11 mouse cellular contexts compared by ENCODE assay signal in the genomic region with DNA sequence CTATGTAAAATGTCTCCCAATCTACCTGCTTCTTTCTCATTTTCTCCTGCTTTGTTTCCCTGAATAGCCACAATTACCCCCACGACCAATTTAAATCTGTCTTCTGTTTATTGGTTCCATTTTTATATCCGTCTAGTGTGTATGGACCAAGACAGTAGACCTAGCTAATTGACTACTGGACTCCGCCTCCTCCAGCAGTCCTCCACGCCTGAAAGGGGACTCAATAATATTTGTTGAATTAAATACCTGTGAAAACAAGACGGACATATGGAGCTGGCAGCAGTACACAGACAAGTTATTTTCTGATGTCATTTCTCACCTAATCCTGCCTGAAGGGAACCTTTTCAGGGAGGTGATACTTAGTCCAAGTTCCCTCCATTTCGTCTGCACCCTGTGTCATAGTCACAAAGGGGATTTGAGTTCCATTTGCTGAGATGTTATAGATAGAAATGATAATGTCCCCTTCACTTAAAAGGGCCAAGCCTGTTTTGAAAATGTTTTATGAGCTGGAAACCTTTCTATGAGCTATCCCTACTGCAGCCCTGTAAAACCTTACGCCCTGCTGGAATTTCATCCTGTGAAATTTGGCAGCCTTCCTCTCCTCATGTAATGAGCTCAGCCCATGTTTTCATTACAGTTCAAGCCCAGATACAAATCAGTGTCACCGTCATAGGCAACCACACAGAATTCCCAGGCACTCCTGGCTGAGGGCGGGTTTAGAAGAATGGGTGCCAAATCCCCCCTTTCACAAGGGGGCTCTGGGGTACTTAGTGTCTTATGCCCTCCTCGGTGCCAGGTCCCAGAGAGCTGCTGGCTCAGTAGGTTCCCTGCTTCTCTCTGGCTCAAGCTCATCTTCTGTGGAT.
DNase-seq lines count a peak whose midpoint lies in the region; ATAC-seq lines count a peak whose summit lies in the region.
"Had no signal": no experiment of that assay in that cellular context is flagged by ENCODE, and none has a peak within 500 bp of the region (broad histone marks: within the 10 kb centered on the region; RNA-seq: fewer than 3 reads in every experiment).

No protein-coding gene starts in this region.

- no peak overlapping the region for H3K4me3 ChIP-seq in heart, embryonic 11.5 days (ENCODE audit: low read depth, low read length)
- H3K4me3 ChIP-seq in neural tube, embryonic 13.5 days, result no peak overlapping the region
- H3K4me3 ChIP-seq in heart, embryonic 16.5 days (ENCODE audit: low read length), result no peak overlapping the region
- H3K4me3 ChIP-seq in neural tube, embryonic 15.5 days (replicated peaks), result no peak overlapping the region
- H3K4me3 ChIP-seq: left cerebral cortex, adult 2 months had no signal

- no peak overlapping the region for H3K27ac ChIP-seq in heart, embryonic 11.5 days (ENCODE audit: low read depth, low read length)
- H3K27ac ChIP-seq in neural tube, embryonic 13.5 days (replicated peaks), result peak overlapping the region; percentile 56
- H3K27ac ChIP-seq in heart, embryonic 16.5 days (ENCODE audit: low read length), result no peak overlapping the region
- H3K27ac ChIP-seq in neural tube, embryonic 15.5 days (replicated peaks), result peak overlapping the region; percentile 65
- H3K27ac ChIP-seq: left cerebral cortex, adult 2 months had no signal

- H3K9ac ChIP-seq in heart, embryonic 11.5 days (ENCODE audit: low read depth, low read length), result no peak overlapping the region
- no peak overlapping the region for H3K9ac ChIP-seq in neural tube, embryonic 13.5 days
- no peak overlapping the region for H3K9ac ChIP-seq in heart, embryonic 16.5 days (ENCODE audit: low read length)
- H3K9ac ChIP-seq in neural tube, embryonic 15.5 days (replicated peaks), result no peak overlapping the region

- WGBS in heart, embryonic 11.5 days (ENCODE audit: insufficient replicate concordance), result 63% methylated on average over 10 of the region's 10 CpGs
- 51% methylated on average over 10 of the region's 10 CpGs for WGBS in neural tube, embryonic 13.5 days
- WGBS in heart, embryonic 16.5 days, result 51% methylated on average over 10 of the region's 10 CpGs
- WGBS in neural tube, embryonic 15.5 days, result 45% methylated on average over 10 of the region's 10 CpGs

- no peak overlapping the region for H3K4me2 ChIP-seq in heart, embryonic 11.5 days
- H3K4me2 ChIP-seq in neural tube, embryonic 13.5 days, result no peak overlapping the region
- H3K4me2 ChIP-seq in heart, embryonic 16.5 days (ENCODE audit: low read depth, low read length), result peak overlapping the region; percentile 29; the same call in 1 of the 2 replicates
- no peak overlapping the region for H3K4me2 ChIP-seq in neural tube, embryonic 15.5 days

- no peaks in the 10 kb centered on the region for H3K9me3 ChIP-seq in heart, embryonic 11.5 days (replicated peaks; ENCODE audit: control insufficient read depth, low read length)
- H3K9me3 ChIP-seq in neural tube, embryonic 13.5 days, result no peaks in the 10 kb centered on the region
- no peaks in the 10 kb centered on the region for H3K9me3 ChIP-seq in heart, embryonic 16.5 days (replicated peaks; ENCODE audit: control insufficient read depth, low read length)
- no peaks in the 10 kb centered on the region for H3K9me3 ChIP-seq in neural tube, embryonic 15.5 days (replicated peaks)

- no peaks in the 10 kb centered on the region for H3K27me3 ChIP-seq in heart, embryonic 11.5 days (ENCODE audit: control insufficient read depth, insufficient read depth, low read length)
- H3K27me3 ChIP-seq in neural tube, embryonic 13.5 days, result no peaks in the 10 kb centered on the region
- no peaks in the 10 kb centered on the region for H3K27me3 ChIP-seq in heart, embryonic 16.5 days (ENCODE audit: control insufficient read depth, insufficient read depth, low read length)
- no peaks in the 10 kb centered on the region for H3K27me3 ChIP-seq in neural tube, embryonic 15.5 days (replicated peaks)
- H3K27me3 ChIP-seq: CH12.LX had no signal

- no peaks in the 10 kb centered on the region for H3K4me1 ChIP-seq in heart, embryonic 11.5 days (ENCODE audit: control insufficient read depth, insufficient read depth, low read length)
- peaks cover 20% of the 10 kb centered on the region for H3K4me1 ChIP-seq in neural tube, embryonic 13.5 days (replicated peaks)
- H3K4me1 ChIP-seq in heart, embryonic 16.5 days (ENCODE audit: control insufficient read depth, insufficient read depth, low read length), result peaks cover 8% of the 10 kb centered on the region
- peaks cover 15% of the 10 kb centered on the region; the same call in 1 of the 2 replicates for H3K4me1 ChIP-seq in neural tube, embryonic 15.5 days

- ATAC-seq in heart, embryonic 11.5 days (replicated peaks; ENCODE audit: insufficient number of reproducible peaks, low FRiP score, low TSS enrichment), result no peak
- ATAC-seq in neural tube, embryonic 13.5 days (ENCODE audit: low read depth), result peak; percentile 82
- ATAC-seq in heart, embryonic 16.5 days (replicated peaks; ENCODE audit: extremely low read depth, insufficient read depth, low FRiP score), result no peak
- ATAC-seq in neural tube, embryonic 15.5 days (ENCODE audit: low FRiP score), result peak; percentile 74; the same call in 1 of the 2 replicates

- H3K36me3 ChIP-seq in heart, embryonic 11.5 days (ENCODE audit: control insufficient read depth, insufficient read depth, low read length), result no peaks in the 10 kb centered on the region
- no peaks in the 10 kb centered on the region for H3K36me3 ChIP-seq in neural tube, embryonic 13.5 days
- no peaks in the 10 kb centered on the region for H3K36me3 ChIP-seq in heart, embryonic 16.5 days (ENCODE audit: control insufficient read depth, insufficient read depth)
- no peaks in the 10 kb centered on the region for H3K36me3 ChIP-seq in neural tube, embryonic 15.5 days

- DNase-seq in heart, adult 11 months, result peak; percentile 90
- no peak for DNase-seq in neural tube, embryonic 10.5 days (ENCODE audit: extremely low spot score, low spot score)
- DNase-seq in right cerebral cortex, postnatal 14 days, result no peak
- DNase-seq in layer of hippocampus, adult 9-10 months (ENCODE audit: low spot score), result no peak
- DNase-seq: adrenal gland, postnatal 14 days had no signal

Comparison
In these comparisons a context has a peak if more than half of its experiments do, and no peak if none do; other contexts are left out.
1. ATAC-seq: peak in neural tube, embryonic 13.5 days (single experiment) and neural tube, embryonic 15.5 days (single experiment); none in heart, embryonic 11.5 days (single experiment) and heart, embryonic 16.5 days (single experiment).
2. H3K27ac ChIP-seq: peak in neural tube, embryonic 13.5 days (single experiment) and neural tube, embryonic 15.5 days (single experiment); none in heart, embryonic 11.5 days (single experiment) and heart, embryonic 16.5 days (single experiment).